Mouse (Mus musculus) embryo, embryonic 9.5 days (tissue): ENCODE results near the gene Esyt1.
"Not testable (repeated sequence)": the region's sequence is repeated elsewhere in the genome, so short reads cannot be mapped to it uniquely, and the experiment has no call there.

ENCODE experiments used
- DNase-seq: peaks from one replicate; pipeline ENCODE4 v3.0.0-alpha.2; 2017; ENCODE audit errors: extremely low spot score

Gene Esyt1

GRCm38 (mm10) chr10:128525671-128526308 is at the start of gene Esyt1:
TSS of gene Esyt1 (minus strand) at chr10:128525871.
- DNase-seq: peak; percentile 93

- no peak for DNase-seq
These were observed 49.4 kb upstream of the Esyt1 start for GRCm38 (mm10) chr10:128575063-128575462.

GRCm38 (mm10) chr10:128565788-128566531 is 40.3 kb upstream of the Esyt1 start, which contains the start of gene Pa2g4:
TSS of gene Pa2g4 (minus strand) at chr10:128565987.
- peak; percentile 100 for DNase-seq

GRCm38 (mm10) chr10:128565206-128565787 is 39.6 kb upstream of the Esyt1 start:
- peak; percentile 61 for DNase-seq

GRCm38 (mm10) chr10:128563544-128563943 is 37.9 kb upstream of the Esyt1 start:
- no peak for DNase-seq

- no peak for DNase-seq
These were observed 31.3 kb upstream of the Esyt1 start for GRCm38 (mm10) chr10:128556963-128557362.

GRCm38 (mm10) chr10:128556286-128556685 is 30.6 kb upstream of the Esyt1 start:
- no peak for DNase-seq

- DNase-seq: not testable (repeated sequence)
These were observed 29.9 kb upstream of the Esyt1 start for GRCm38 (mm10) chr10:128555567-128555966.

GRCm38 (mm10) chr10:128550144-128550823 is 24.6 kb upstream of the Esyt1 start:
- DNase-seq: not testable (repeated sequence)

GRCm38 (mm10) chr10:128549682-128550057 is 24.0 kb upstream of the Esyt1 start:
- DNase-seq: not testable (repeated sequence)

- peak; percentile 93 for DNase-seq
These were observed 23.4 kb upstream of the Esyt1 start, which contains the start of gene Rpl41 for GRCm38 (mm10) chr10:128548947-128549681. TSS of gene Rpl41 (minus strand) at chr10:128549305.

GRCm38 (mm10) chr10:128548051-128548791 is 22.6 kb upstream of the Esyt1 start:
- DNase-seq: not testable (repeated sequence)

GRCm38 (mm10) chr10:128547361-128548032 is 21.8 kb upstream of the Esyt1 start, which contains the start of gene Zc3h10:
TSS of gene Zc3h10 (minus strand) at chr10:128547774.
- peak; percentile 94 for DNase-seq

- no peak for DNase-seq
These were observed 21.1 kb upstream of the Esyt1 start for GRCm38 (mm10) chr10:128546787-128547186.

- DNase-seq: peak; percentile 59
These were observed 20.7 kb upstream of the Esyt1 start for GRCm38 (mm10) chr10:128546361-128546760.

GRCm38 (mm10) chr10:128545570-128545898 is 19.9 kb upstream of the Esyt1 start:
- DNase-seq: no peak

- no peak for DNase-seq
These were observed 19.3 kb upstream of the Esyt1 start for GRCm38 (mm10) chr10:128544674-128545569.

- DNase-seq: no peak
These were observed 18.5 kb upstream of the Esyt1 start for GRCm38 (mm10) chr10:128544151-128544657.

- DNase-seq: no peak
These were observed 17.4 kb upstream of the Esyt1 start for GRCm38 (mm10) chr10:128543100-128543499.
